Mouse (Mus musculus): ENCODE measurements around the gene Acadl. TPM values are rescaled to one million over a fixed set of nuclear protein-coding genes. Genes with fewer than 3 reads are reported as not detected.

Acadl gene
- polyA plus RNA-seq, 1 experiment from 2014 or later = 163 TPM

Other genes starting within 250 kb of the Acadl start
- 51.5 and 58.4 TPM in 2 replicates for gene Rpe, start 162.4 kb downstream of the Acadl start, polyA plus RNA-seq (2015; fragmentation: Nextera tagmentation; extraction: Ambion mirVana)
- 14.3 TPM in 2 replicates for gene Kansl1l, start 45.7 kb downstream of the Acadl start, polyA plus RNA-seq (2015; fragmentation: Nextera tagmentation; extraction: Ambion mirVana)
- gene Myl1, start 82.1 kb upstream of the Acadl start, polyA plus RNA-seq (2015; fragmentation: Nextera tagmentation; extraction: Ambion mirVana) = 13.4 and 26.5 TPM in 2 replicates
- gene Lancl1, start 175.6 kb upstream of the Acadl start, polyA plus RNA-seq (2015; fragmentation: Nextera tagmentation; extraction: Ambion mirVana) = 78.8 and 88.5 TPM in 2 replicates

Measured in stomach, embryonic 15.5 days (tissue).